Mouse (Mus musculus) thymus, adult 2 months (tissue): Measurements from ENCODE around the gene Parvg. TPM values are rescaled to one million over a fixed set of nuclear protein-coding genes. Genes with fewer than 3 reads are reported as not detected.

ENCODE experiments used
- DNase-seq: peaks from one replicate; pipeline ENCODE4 v3.0.0; 2021
- H3K27ac ChIP-seq: fragments of 200-500 bp; 2 replicates; pipeline ENCODE4 v1.5.1; 2012; ENCODE audit warnings: low read length, control low read depth; ENCODE audit not compliant: control insufficient read depth, insufficient read depth
- H3K27me3 ChIP-seq: fragments of 200-500 bp; 2 replicates; pipeline ENCODE4 v1.6.1; 2012; ENCODE audit warnings: mild to moderate bottlenecking, low read length, moderate library complexity, mixed read lengths; ENCODE audit not compliant: control insufficient read depth, insufficient read depth
- H3K36me3 ChIP-seq: fragments of 200-500 bp; 2 replicates; pipeline ENCODE4 v1.6.1; 2012; ENCODE audit warnings: mild to moderate bottlenecking, low read length, moderate library complexity; ENCODE audit not compliant: control insufficient read depth, insufficient read depth
- H3K4me1 ChIP-seq: fragments of 200-500 bp; replicated peaks from 2 replicates; pipeline ENCODE4 v1.6.1; 2012; ENCODE audit warnings: low read length; ENCODE audit not compliant: control insufficient read depth, insufficient read depth
- H3K4me3 ChIP-seq: fragments of 200-500 bp; 2 replicates; pipeline ENCODE4 v1.5.1; 2012; ENCODE audit warnings: mild to moderate bottlenecking, low read length, control low read depth, moderate library complexity; ENCODE audit not compliant: control insufficient read depth, insufficient read depth
- CTCF ChIP-seq: fragments of 200-500 bp; IDR thresholded peaks from 2 replicates; pipeline ENCODE4 v1.5.1; 2012; ENCODE audit warnings: mild to moderate bottlenecking, control low read depth, low read length, moderate library complexity, borderline replicate concordance; ENCODE audit not compliant: control insufficient read depth, poor library complexity, insufficient read depth; ENCODE audit errors: extremely low read depth
- POLR2A ChIP-seq: fragments of 200-500 bp; IDR thresholded peaks from 2 replicates; pipeline ENCODE4 v1.6.1; 2012; ENCODE audit warnings: mild to moderate bottlenecking, low read length, control low read depth, moderate library complexity; ENCODE audit not compliant: control insufficient read depth, poor library complexity, insufficient read depth; ENCODE audit errors: extremely low read depth
- WGBS: fragments of 180-500 bp; shearing (Covaris S2); methylation state at CpG from one replicate; pipeline ENCODE4 v1.1.7; 2018; 5-methylcytosine and 5-hydroxymethylcytosine counted together
- polyA plus RNA-seq: library from polyadenylated mRNA; depleted of rRNA; stranded (reverse); fragments of >200 nt; gene quantifications from 2 replicates; pipeline ENCODE4 v1.2.3, GENCODE M21; 2012

Gene Parvg
- polyA plus RNA-seq, 1 experiment, result 185 TPM

DNA sequence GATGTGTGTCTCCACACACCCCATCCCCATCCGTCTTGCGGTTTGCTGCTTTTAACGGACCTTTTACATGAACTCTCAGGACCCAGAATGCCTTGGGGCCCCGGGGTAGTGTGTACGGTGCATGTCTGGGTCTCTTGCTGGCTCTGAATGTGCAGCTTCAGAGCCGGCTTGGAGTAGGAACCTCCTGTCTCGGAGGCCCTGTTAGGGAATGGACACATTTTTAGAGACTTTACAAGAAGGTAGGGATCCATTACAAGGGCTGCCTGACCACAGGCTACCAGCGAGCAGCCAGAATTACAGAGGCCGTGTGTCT, 10.3 kb upstream of the Parvg start:
- H3K27me3 ChIP-seq, result no peaks in the 10 kb centered on the region
- WGBS, result 1% methylated on average over 9 of the region's 9 CpGs
- no peak for TF ChIP-seq POLR2A
- DNase-seq, result peak; percentile 84
- peaks cover 51% of the 10 kb centered on the region for H3K4me1 ChIP-seq
- H3K27ac ChIP-seq, result peak overlapping the region; percentile 92
- peak overlapping the region; percentile 12; the same call in 1 of the 2 replicates for H3K4me3 ChIP-seq
- no peaks in the 10 kb centered on the region for H3K36me3 ChIP-seq

DNA sequence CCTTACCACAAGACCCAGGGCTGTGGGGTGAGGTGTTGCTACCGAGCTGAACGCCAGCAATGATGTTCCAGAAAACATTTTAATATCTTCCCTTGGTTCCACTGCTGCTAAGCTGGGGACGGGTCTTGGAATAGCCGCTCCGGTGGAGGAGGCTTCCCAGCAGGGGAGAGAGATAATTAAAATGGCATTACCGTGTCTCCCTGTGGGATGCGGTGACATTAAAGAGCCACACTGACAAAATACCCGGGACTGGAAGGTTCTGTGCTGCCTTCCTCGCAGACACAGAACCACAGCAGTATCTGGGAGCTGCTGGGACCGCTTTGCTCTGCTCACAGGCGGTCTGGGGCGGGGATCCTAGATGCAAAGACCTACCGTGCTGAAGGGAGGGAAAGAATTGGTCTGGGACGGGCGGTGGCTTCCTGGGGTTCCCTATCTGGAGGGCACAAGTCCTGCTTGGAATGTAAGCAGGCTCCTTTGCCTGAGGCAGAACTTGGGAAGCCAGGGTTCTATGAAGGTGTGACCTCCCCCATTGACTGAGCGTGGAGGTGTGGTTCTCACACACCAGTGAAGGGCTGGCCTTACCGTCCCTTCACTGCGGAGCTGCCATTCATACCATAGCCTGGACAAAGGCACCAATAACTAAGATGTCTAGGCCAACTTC, 9.3 kb upstream of the Parvg start:
- H3K27me3 ChIP-seq, result no peaks in the 10 kb centered on the region
- H3K36me3 ChIP-seq, result no peaks in the 10 kb centered on the region
- H3K4me3 ChIP-seq, result no peak overlapping the region
- H3K4me1 ChIP-seq, result peaks cover 46% of the 10 kb centered on the region
- 60% methylated on average over 18 of the region's 18 CpGs for WGBS
- TF ChIP-seq POLR2A (no peak), CTCF (no peak)
- DNase-seq, result no peak
- H3K27ac ChIP-seq, result peak overlapping the region; percentile 15

DNA sequence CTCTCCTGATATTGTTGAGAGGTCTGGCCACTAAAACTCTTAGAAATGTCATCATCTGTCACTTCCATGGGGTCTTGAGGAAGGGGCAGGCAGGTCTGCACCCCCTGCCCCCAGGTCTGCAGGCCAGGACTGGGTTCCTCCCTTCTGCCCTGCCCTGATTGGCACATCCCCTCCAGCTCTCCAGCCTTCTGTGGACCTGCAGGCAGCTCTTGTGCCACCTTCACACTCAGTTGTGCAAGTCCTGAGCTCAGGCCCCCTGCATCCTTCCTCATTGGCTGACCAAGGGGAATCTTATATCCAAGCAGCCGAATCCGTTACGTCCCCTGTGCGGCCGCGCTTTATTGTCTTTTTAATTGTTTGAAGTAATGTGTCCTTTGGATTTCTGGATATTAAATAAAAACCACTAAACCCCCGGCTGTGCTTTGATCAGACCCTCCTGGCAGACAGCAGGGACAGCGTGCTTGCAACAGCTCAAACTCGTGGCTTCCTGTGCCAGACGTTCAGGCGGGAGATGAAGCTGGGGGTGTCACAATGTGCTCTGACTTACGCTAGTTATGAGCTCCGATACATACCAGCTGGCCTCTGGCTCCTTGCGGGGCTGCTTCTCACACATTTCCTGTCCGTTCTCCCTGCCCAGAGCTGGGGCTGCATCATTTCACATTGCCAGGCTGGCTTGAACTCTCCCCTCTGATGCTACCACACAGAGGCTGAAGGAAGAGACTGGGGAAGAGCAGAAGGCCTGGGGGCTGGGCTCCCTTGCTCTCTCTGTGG, 8.4 kb upstream of the Parvg start:
- no peaks in the 10 kb centered on the region for H3K27me3 ChIP-seq
- no peak overlapping the region for H3K4me3 ChIP-seq
- WGBS, result 8% methylated on average over 15 of the region's 15 CpGs
- TF ChIP-seq POLR2A (0 out of 2 replicates have a peak, but pooled peaks have one; percentile 17), CTCF (0 out of 2 replicates have a peak, but pooled peaks have one; percentile 37)
- peak overlapping the region; percentile 41; the same call in 1 of the 2 replicates for H3K27ac ChIP-seq
- H3K4me1 ChIP-seq, result peaks cover 51% of the 10 kb centered on the region
- peak; percentile 70 for DNase-seq
- no peaks in the 10 kb centered on the region for H3K36me3 ChIP-seq

DNA sequence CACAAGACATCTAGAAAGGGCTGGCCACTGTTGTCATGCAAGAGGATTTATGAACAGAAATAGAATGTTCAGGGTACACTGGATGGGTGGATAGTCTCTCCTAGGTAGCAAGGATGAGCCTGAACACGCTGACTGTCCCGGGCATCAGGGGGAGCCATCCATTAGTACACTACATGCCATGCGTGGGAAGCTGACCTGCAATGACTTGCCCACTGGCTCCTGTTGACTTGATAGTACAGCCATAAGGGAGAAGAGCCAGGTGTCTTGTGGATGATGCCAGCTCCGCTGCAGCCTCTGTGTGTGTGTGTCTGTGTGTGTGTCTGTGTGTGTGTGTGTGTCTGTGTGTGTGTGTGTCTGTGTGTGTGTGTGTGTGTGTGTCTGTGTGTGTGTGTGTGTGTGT, 4.4 kb upstream of the Parvg start:
- DNase-seq, result no peak
- WGBS, result 90% methylated on average over 4 of the region's 4 CpGs

DNA sequence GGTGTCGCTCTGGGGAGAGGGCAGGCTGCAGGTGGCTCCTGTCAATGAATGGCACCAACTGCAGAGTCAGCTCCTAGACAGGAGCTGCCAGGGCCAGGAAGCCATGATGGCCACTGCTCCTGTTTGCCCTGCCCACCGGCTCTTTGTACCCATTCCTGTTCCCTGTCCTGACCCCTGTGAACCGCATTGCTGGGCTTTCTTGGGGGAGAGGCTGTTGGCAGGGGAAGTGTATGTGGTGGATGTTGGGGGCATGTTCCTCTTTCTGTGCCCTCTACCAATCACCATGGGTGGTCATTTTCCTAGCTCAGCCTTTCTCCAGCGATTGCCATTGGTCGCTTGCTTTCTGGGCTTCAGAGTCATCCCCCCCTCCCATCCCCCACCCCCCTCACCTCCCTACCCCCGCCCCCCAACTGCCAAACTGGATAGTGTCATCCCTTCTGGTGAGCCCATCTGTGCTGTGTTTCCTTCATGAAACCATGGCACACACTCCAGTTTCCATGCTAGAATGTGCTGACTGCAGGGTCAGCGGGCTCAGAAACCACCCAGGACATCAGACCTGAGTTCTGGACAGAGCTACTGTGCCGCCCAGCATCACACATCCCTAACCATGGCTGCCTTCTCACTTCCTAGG, 2.2 kb upstream of the Parvg start:
- Histone ChIP-seq H3K4me3 (no peak overlapping the region), H3K27me3 (no peaks in the 10 kb centered on the region), H3K36me3 (no peaks in the 10 kb centered on the region), H3K27ac (no peak overlapping the region), H3K4me1 (peaks cover 52% of the 10 kb centered on the region)
- DNase-seq, result no peak
- TF ChIP-seq POLR2A (no peak), CTCF (no peak)
- 36% methylated on average over 8 of the region's 8 CpGs for WGBS

More for the DNA sequence above, 4.4 kb upstream of the Parvg start:
- Histone ChIP-seq H3K36me3 (no peaks in the 10 kb centered on the region), H3K4me1 (peaks cover 57% of the 10 kb centered on the region), H3K4me3 (no peak overlapping the region), H3K27ac (no peak overlapping the region), H3K27me3 (no peaks in the 10 kb centered on the region)
- TF ChIP-seq CTCF (no peak), POLR2A (no peak)

DNA sequence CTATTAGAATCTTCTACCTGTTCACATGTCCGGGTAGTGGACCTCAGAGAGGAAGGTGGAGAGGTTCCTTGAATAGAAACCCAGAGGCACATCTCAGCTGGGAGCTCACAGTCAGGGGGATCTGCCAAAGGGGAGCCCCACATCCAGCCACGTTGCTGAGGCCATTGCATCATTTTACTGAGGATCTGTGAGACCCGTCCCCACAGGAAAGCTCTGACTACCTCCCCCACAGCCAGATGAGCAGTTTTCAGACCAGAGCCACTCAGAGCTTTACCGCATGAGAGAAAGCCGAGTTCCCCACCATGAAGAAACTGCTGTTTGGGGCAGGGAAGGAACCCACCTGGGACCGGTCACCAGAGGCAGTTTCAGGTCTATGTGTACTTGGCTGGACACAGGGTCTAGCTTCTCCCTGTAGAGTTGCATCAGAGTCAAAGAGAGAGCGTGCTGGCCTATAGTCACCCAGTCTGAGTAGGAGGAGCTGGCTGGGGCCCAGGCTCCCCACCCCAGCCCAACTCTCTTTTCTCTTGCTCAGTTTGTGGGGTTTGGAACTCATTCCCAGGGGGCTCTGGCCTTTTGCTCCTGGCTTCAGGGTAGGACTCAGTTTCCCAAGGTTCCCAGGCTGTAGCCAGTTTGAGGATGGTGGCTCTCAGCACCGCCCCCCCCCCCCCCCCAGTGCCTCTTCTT, 1.2 kb downstream of the Parvg start:
- peak overlapping the region; percentile 91 for H3K27ac ChIP-seq
- peaks cover 56% of the 10 kb centered on the region for H3K4me1 ChIP-seq
- no peaks in the 10 kb centered on the region for H3K27me3 ChIP-seq
- TF ChIP-seq CTCF (no peak), POLR2A (no peak)
- 6% methylated on average over 8 of the region's 8 CpGs for WGBS
- DNase-seq, result peak; percentile 27
- H3K4me3 ChIP-seq, result peak overlapping the region; percentile 78
- peaks cover 16% of the 10 kb centered on the region for H3K36me3 ChIP-seq
